Mouse (Mus musculus): ENCODE results near the gene Fabp1. TPM values are rescaled to one million over a fixed set of nuclear protein-coding genes. Genes with fewer than 3 reads are reported as not detected.

The Fabp1 gene
- total RNA-seq, 2 experiments from 2014 or later = not detected

GRCm38 (mm10) chr6:71204166-71204565, 4.5 kb downstream of the Fabp1 start:
- DNase-seq (ENCODE audit: low spot score in 2 of 2) = no peak
- intact Hi-C loops (cut with DNase I) = no loop called here

GRCm38 (mm10) chr6:71208691-71209090, 9.1 kb downstream of the Fabp1 start:
- intact Hi-C loops (cut with DNase I) = no loop called here
- no peak for DNase-seq (ENCODE audit: low spot score in 2 of 2)

- no peak for DNase-seq (ENCODE audit: low spot score in 2 of 2)
- intact Hi-C loops (cut with DNase I) = no loop called here
Measured at GRCm38 (mm10) chr6:71211917-71212316, 12.3 kb downstream of the Fabp1 start.

- intact Hi-C loops (cut with DNase I) = no loop called here
- DNase-seq (ENCODE audit: low spot score in 2 of 2) = no peak
Measured at GRCm38 (mm10) chr6:71212471-71212870, 12.8 kb downstream of the Fabp1 start.

GRCm38 (mm10) chr6:71221501-71221900, 21.9 kb downstream of the Fabp1 start:
- intact Hi-C loops (cut with DNase I) = no loop called here

GRCm38 (mm10) chr6:71224184-71224943, 24.7 kb downstream of the Fabp1 start:
- intact Hi-C loops (cut with DNase I) = no loop called here
- no peak for DNase-seq (ENCODE audit: low spot score in 2 of 2)

More at GRCm38 (mm10) chr6:71221501-71221900, 21.9 kb downstream of the Fabp1 start:
- no peak for DNase-seq (ENCODE audit: low spot score in 2 of 2)

GRCm38 (mm10) chr6:71226544-71226943, 26.9 kb downstream of the Fabp1 start:
- intact Hi-C loops (cut with DNase I) = no loop called here

GRCm38 (mm10) chr6:71227157-71227770, 27.6 kb downstream of the Fabp1 start:
- peak in 1 of 2 experiments; percentile 3 for DNase-seq (ENCODE audit: low spot score in 2 of 2)
- intact Hi-C loops (cut with DNase I) = no loop called here

More at GRCm38 (mm10) chr6:71226544-71226943, 26.9 kb downstream of the Fabp1 start:
- DNase-seq (ENCODE audit: low spot score in 2 of 2) = no peak

- DNase-seq (ENCODE audit: low spot score in 2 of 2) = no peak
- intact Hi-C loops (cut with DNase I) = no loop called here
Measured at GRCm38 (mm10) chr6:71235121-71235520, 35.5 kb downstream of the Fabp1 start.

GRCm38 (mm10) chr6:71235944-71236343, 36.3 kb downstream of the Fabp1 start:
- DNase-seq (ENCODE audit: low spot score in 2 of 2) = no peak
- intact Hi-C loops (cut with DNase I) = no loop called here

- DNase-seq (ENCODE audit: low spot score in 2 of 2) = no peak
- intact Hi-C loops (cut with DNase I) = no loop called here
Measured at GRCm38 (mm10) chr6:71236506-71236905, 36.9 kb downstream of the Fabp1 start.

GRCm38 (mm10) chr6:71237031-71237431, 37.4 kb downstream of the Fabp1 start:
- no peak for DNase-seq (ENCODE audit: low spot score in 2 of 2)
- intact Hi-C loops (cut with DNase I) = no loop called here

- intact Hi-C loops (cut with DNase I) = no loop called here
- no peak for DNase-seq (ENCODE audit: low spot score in 2 of 2)
Measured at GRCm38 (mm10) chr6:71239069-71239750, 39.6 kb downstream of the Fabp1 start.

GRCm38 (mm10) chr6:71240831-71241230, 41.2 kb downstream of the Fabp1 start:
- no peak for DNase-seq (ENCODE audit: low spot score in 2 of 2)
- intact Hi-C loops (cut with DNase I) = no loop called here

- no peak for DNase-seq (ENCODE audit: low spot score in 2 of 2)
- intact Hi-C loops (cut with DNase I) = no loop called here
Measured at GRCm38 (mm10) chr6:71242811-71243210, 43.2 kb downstream of the Fabp1 start.

GRCm38 (mm10) chr6:71243258-71243657, 43.6 kb downstream of the Fabp1 start:
- no peak for DNase-seq (ENCODE audit: low spot score in 2 of 2)
- intact Hi-C loops (cut with DNase I) = no loop called here

GRCm38 (mm10) chr6:71248420-71248819, 48.8 kb downstream of the Fabp1 start:
- DNase-seq (ENCODE audit: low spot score in 2 of 2) = no peak
- intact Hi-C loops (cut with DNase I) = no loop called here

- DNase-seq (ENCODE audit: low spot score in 2 of 2) = no peak
- intact Hi-C loops (cut with DNase I) = no loop called here
Measured at GRCm38 (mm10) chr6:71249615-71250014, 50.0 kb downstream of the Fabp1 start.

- DNase-seq (ENCODE audit: low spot score in 2 of 2) = no peak
- intact Hi-C loops (cut with DNase I) = no loop called here
Measured at GRCm38 (mm10) chr6:71250951-71251350, 51.3 kb downstream of the Fabp1 start.

- intact Hi-C loops (cut with DNase I) = no loop called here
- DNase-seq (ENCODE audit: low spot score in 2 of 2) = no peak
Measured at GRCm38 (mm10) chr6:71254456-71254855, 54.8 kb downstream of the Fabp1 start.
